Mouse (Mus musculus): ENCODE measurements at regions not wholly inside any gene's neighbourhood (a gene's known extent, or its start where the extent isn't known, plus 50 kb on each side); places are given as distances from the start of the nearest gene placed in this dataset.
"Not testable (repeated sequence)": the region's sequence is repeated elsewhere in the genome, so short reads cannot be mapped to it uniquely, and the experiment has no call there.

GRCm38 (mm10) chr10:38704762-38705130 lies 116.8 kb downstream of the Rfpl4b start:
- not testable (repeated sequence) for H3K4me1 ChIP-seq (ENCODE audit: control insufficient read depth, insufficient read depth, low read length); DNase-seq (ENCODE audit: low spot score); H3K9ac ChIP-seq (ENCODE audit: low read depth, low read length, severe bottlenecking); H3K36me3 ChIP-seq (ENCODE audit: control insufficient read depth, insufficient read depth, low read length); H3K9me3 ChIP-seq (ENCODE audit: control insufficient read depth, low read length); H3K4me2 ChIP-seq (replicated peaks; ENCODE audit: low read depth, low read length, severe bottlenecking); H3K4me3 ChIP-seq (replicated peaks; ENCODE audit: low read length); H3K27ac ChIP-seq (replicated peaks; ENCODE audit: low read depth, low read length); H3K27me3 ChIP-seq (ENCODE audit: control insufficient read depth, insufficient read depth, low read length)
- 27% methylated on average over 1 of the region's 1 CpGs for WGBS
- peak; percentile 54 for ATAC-seq (ENCODE audit: low FRiP score, low read depth)

GRCm38 (mm10) chr10:38703954-38704761 lies 117.4 kb downstream of the Rfpl4b start:
- no peak for TF ChIP-seq POLR2A (IDR thresholded peaks at IDR 0.05; ENCODE audit: borderline replicate concordance, extremely low read depth, insufficient read depth, insufficient read length)
- Histone ChIP-seq H3K9ac (ENCODE audit: low read depth, low read length, severe bottlenecking) (no peak overlapping the region), H3K27me3 (ENCODE audit: control insufficient read depth, insufficient read depth, low read length) (no peaks in the 10 kb centered on the region), H3K4me2 (replicated peaks; ENCODE audit: low read depth, low read length, severe bottlenecking) (no peak overlapping the region), H3K9me3 (ENCODE audit: control insufficient read depth, low read length) (no peaks in the 10 kb centered on the region), H3K36me3 (ENCODE audit: control insufficient read depth, insufficient read depth, low read length) (no peaks in the 10 kb centered on the region), H3K4me1 (ENCODE audit: control insufficient read depth, insufficient read depth, low read length) (no peaks in the 10 kb centered on the region), H3K27ac (replicated peaks; ENCODE audit: low read depth, low read length) (0 out of 2 replicates have a peak overlapping the region, but pooled peaks have one; percentile 28), H3K4me3 (replicated peaks; ENCODE audit: low read length) (no peak overlapping the region)
- WGBS: 56% methylated on average over 4 of the region's 4 CpGs
- peak; percentile 85 for DNase-seq (ENCODE audit: low spot score)
- ATAC-seq (ENCODE audit: low FRiP score, low read depth): peak; percentile 96

- ATAC-seq (ENCODE audit: low FRiP score, low read depth) (peak; percentile 37; the same call in 1 of the 2 replicates), DNase-seq (ENCODE audit: low spot score) (peak; percentile 65)
These were observed 144.1 kb downstream of the Rfpl4b start for GRCm38 (mm10) chr10:38677453-38677852.

GRCm38 (mm10) chr10:38668610-38669009 lies 153.0 kb downstream of the Rfpl4b start:
- no peak overlapping the region for H3K27ac ChIP-seq (replicated peaks; ENCODE audit: low read depth, low read length)
- TF ChIP-seq POLR2A (IDR thresholded peaks at IDR 0.05; ENCODE audit: borderline replicate concordance, extremely low read depth, insufficient read depth, insufficient read length): no peak
- no peak for ATAC-seq (ENCODE audit: low FRiP score, low read depth)
- no peaks in the 10 kb centered on the region for H3K27me3 ChIP-seq (ENCODE audit: control insufficient read depth, insufficient read depth, low read length)
- H3K9ac ChIP-seq (ENCODE audit: low read depth, low read length, severe bottlenecking): no peak overlapping the region
- H3K4me2 ChIP-seq (replicated peaks; ENCODE audit: low read depth, low read length, severe bottlenecking): no peak overlapping the region
- H3K4me1 ChIP-seq (ENCODE audit: control insufficient read depth, insufficient read depth, low read length): no peaks in the 10 kb centered on the region
- no peak for DNase-seq (ENCODE audit: low spot score)
- H3K4me3 ChIP-seq (replicated peaks; ENCODE audit: low read length): no peak overlapping the region
- no peaks in the 10 kb centered on the region for H3K9me3 ChIP-seq (ENCODE audit: control insufficient read depth, low read length)
- H3K36me3 ChIP-seq (ENCODE audit: control insufficient read depth, insufficient read depth, low read length): no peaks in the 10 kb centered on the region

More at GRCm38 (mm10) chr10:38677453-38677852, 144.1 kb downstream of the Rfpl4b start:
- H3K4me3 ChIP-seq (replicated peaks; ENCODE audit: low read length): no peak overlapping the region
- no peaks in the 10 kb centered on the region for H3K36me3 ChIP-seq (ENCODE audit: control insufficient read depth, insufficient read depth, low read length)
- H3K4me2 ChIP-seq (replicated peaks; ENCODE audit: low read depth, low read length, severe bottlenecking): no peak overlapping the region
- no peaks in the 10 kb centered on the region for H3K9me3 ChIP-seq (ENCODE audit: control insufficient read depth, low read length)
- no peaks in the 10 kb centered on the region for H3K4me1 ChIP-seq (ENCODE audit: control insufficient read depth, insufficient read depth, low read length)
- H3K27me3 ChIP-seq (ENCODE audit: control insufficient read depth, insufficient read depth, low read length): no peaks in the 10 kb centered on the region
- TF ChIP-seq POLR2A (IDR thresholded peaks at IDR 0.05; ENCODE audit: borderline replicate concordance, extremely low read depth, insufficient read depth, insufficient read length): no peak
- 14% methylated on average over 2 of the region's 2 CpGs for WGBS
- no peak overlapping the region for H3K27ac ChIP-seq (replicated peaks; ENCODE audit: low read depth, low read length)
- no peak overlapping the region for H3K9ac ChIP-seq (ENCODE audit: low read depth, low read length, severe bottlenecking)

- no peak overlapping the region for H3K4me2 ChIP-seq (replicated peaks; ENCODE audit: low read depth, low read length, severe bottlenecking)
- no peak for ATAC-seq (ENCODE audit: low FRiP score, low read depth)
- H3K9ac ChIP-seq (ENCODE audit: low read depth, low read length, severe bottlenecking): no peak overlapping the region
- no peak for DNase-seq (ENCODE audit: low spot score)
- no peak overlapping the region for H3K4me3 ChIP-seq (replicated peaks; ENCODE audit: low read length)
- no peaks in the 10 kb centered on the region for H3K36me3 ChIP-seq (ENCODE audit: control insufficient read depth, insufficient read depth, low read length)
- no peaks in the 10 kb centered on the region for H3K9me3 ChIP-seq (ENCODE audit: control insufficient read depth, low read length)
- no peak overlapping the region for H3K27ac ChIP-seq (replicated peaks; ENCODE audit: low read depth, low read length)
- H3K4me1 ChIP-seq (ENCODE audit: control insufficient read depth, insufficient read depth, low read length): no peaks in the 10 kb centered on the region
- no peak for TF ChIP-seq POLR2A (IDR thresholded peaks at IDR 0.05; ENCODE audit: borderline replicate concordance, extremely low read depth, insufficient read depth, insufficient read length)
- no peaks in the 10 kb centered on the region for H3K27me3 ChIP-seq (ENCODE audit: control insufficient read depth, insufficient read depth, low read length)
These were observed 153.7 kb downstream of the Rfpl4b start for GRCm38 (mm10) chr10:38667841-38668240.

All from limb, embryonic 14.5 days (tissue).